Mouse (Mus musculus): ENCODE data around the gene Crip1.

DNA sequence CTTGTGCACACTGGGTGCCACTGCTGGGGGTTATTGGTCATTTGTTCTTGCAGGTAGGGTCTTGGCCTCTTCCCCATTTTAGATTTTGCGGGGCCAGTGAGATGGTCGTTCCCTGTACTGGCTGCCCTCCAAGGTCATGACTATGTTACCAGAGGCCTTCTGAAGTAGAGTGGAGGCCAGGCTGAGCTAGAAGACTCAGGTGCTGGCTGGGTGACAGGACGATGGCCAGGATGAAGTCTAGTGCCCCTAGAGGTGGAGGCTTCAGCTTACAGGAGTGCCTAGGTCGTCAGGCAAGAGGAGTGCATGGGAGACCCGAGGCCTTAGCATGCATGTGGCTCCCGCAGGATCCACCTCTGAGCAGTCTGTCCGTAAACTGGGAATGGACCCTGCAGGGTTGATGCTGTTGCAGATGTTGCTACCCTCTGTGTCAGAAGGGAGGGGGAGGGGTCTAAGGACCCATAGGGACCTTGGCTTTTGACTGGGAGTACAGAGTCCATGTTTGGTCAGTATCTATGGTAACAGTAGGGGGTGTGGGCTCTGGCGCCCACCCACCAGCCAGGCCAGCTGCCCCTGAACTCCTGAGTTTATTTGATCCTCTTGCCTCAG, 42.2 kb upstream of the Crip1 start:
- TF ChIP-seq CTCF (IDR thresholded peaks at IDR 0.05; ENCODE audit: control insufficient read depth, insufficient read depth, low read length): peak; percentile 59
- TF ChIP-seq POLR2A (IDR thresholded peaks at IDR 0.05; ENCODE audit: borderline replicate concordance, control insufficient read depth, low read depth, low read length): no peak
